Mouse (Mus musculus) layer of hippocampus, postnatal 10 days (tissue): ENCODE results near the gene Tfpt. TPM values are rescaled to one million over a fixed set of nuclear protein-coding genes. Genes with fewer than 3 reads are reported as not detected.
"Not testable (repeated sequence)": the region's sequence is repeated elsewhere in the genome, so short reads cannot be mapped to it uniquely, and the experiment has no call there.

ENCODE experiments used
- DNase-seq, 2 experiments: peaks; one replicate each; pipeline ENCODE4 v3.0.0; 2021; ENCODE audit warnings: low spot score in 2 of 2
- microRNA-seq, 2 experiments: library from miRNA; unstranded; fragments of <30 nt; microRNA quantifications; one replicate each; pipeline ENCODE4 v1.2.0; 2021
- total RNA-seq, 2 experiments: library from RNA; stranded (reverse); gene quantifications; 2 replicates each; pipeline ENCODE4 v1.2.3; 2021

Tfpt gene
- total RNA-seq, 2 experiments from 2014 or later: 34.4 to 42.6 TPM

DNA sequence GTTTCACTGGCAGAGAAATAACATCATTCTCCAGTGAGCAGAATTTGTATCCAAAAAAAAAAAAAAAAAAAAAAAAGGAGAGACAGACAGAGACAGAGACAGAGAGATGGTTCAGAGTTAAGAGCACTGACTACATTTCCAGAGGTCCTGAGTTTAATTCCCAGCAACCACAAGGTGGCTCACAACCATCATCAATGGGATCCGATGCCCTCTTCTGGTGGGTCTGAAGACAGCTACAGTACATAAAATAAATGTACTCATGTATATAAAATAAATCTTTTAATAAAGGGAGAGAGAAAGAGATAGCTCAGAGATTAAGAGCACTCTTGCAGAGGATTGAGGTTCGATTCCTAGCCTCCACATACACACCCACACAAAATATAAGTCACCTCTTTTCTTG is 51.5 kb downstream of the Tfpt start:
- DNase-seq: no peak

DNA sequence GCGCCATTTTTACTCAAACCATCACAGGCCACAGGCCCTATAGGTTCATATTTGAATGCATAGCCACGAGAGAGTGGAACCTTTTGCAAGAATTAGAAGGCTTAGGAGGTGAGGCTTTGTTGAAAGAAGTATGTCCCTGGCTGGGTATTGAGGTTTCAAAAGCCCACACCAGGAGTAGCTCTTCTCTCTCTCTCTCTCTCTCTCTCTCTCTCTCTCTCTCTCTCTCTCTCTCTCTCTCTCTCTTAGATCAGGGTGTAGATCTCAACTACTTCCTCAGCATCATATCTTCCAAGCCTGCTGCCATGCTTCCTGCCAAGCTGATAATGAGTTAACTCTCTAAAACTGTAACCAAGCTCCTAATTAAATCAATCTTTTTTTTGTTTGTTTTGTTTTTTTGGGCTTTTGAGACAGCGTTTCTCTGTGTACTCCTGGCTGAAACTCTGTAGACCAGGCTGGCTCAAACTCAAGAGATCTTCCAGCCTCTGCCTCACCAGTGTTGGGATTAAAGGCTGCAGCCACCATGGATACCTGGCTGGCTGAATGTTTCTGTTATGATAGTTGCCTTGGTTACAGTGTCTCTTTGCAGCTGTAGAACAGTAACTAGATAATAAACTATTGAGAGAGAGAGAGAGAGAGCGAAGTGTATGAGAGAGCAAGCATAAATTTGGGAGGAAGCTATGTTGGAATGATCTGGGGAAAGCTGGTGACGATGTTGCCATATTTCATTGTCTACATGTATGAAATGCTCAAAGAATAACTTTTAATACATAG is 53.2 kb downstream of the Tfpt start:
- no peak for DNase-seq

- peak; percentile 20 to 50 for DNase-seq
Measured at GRCm38 (mm10) chr7:3574216-3574615, 55.5 kb downstream of the Tfpt start.

GRCm38 (mm10) chr7:3571847-3572246 is 57.9 kb downstream of the Tfpt start:
- DNase-seq: no peak

GRCm38 (mm10) chr7:3570580-3570979 is 59.1 kb downstream of the Tfpt start:
- DNase-seq: not testable (repeated sequence)

Small RNA genes within 50 kb of the gene (microRNA-seq; reads per million reads assigned to microRNA genes)
- 0 reads per million in 2 experiments for gene Gm25100
- 5.6 to 6.1 reads per million in 2 experiments for gene Mir3572

Other genes with a start within 250 kb of the Tfpt start
- gene Cacng8, start 239.2 kb downstream of the Tfpt start, total RNA-seq: 100 to 1,000 TPM; 294 to 302 TPM
- 1 to 10 TPM in 1 of 2 experiments, under 1 TPM in 1; 0.56 to 1.2 TPM for gene Cacng6, start 205.7 kb downstream of the Tfpt start, total RNA-seq
- not detected for gene Tarm1, start 127.3 kb downstream of the Tfpt start, total RNA-seq
- 1 to 10 TPM in 1 of 2 experiments, under 1 TPM in 1; 0.74 to 1.2 TPM for gene Oscar, start 13.8 kb downstream of the Tfpt start, total RNA-seq
- 100 to 1,000 TPM; 531 to 596 TPM for gene Ndufa3, start 12.6 kb downstream of the Tfpt start, total RNA-seq
- gene Prpf31, start 56 bp upstream of the Tfpt start, total RNA-seq: 10 to 100 TPM; 59.7 to 59.9 TPM
- gene Cnot3, start 15.3 kb upstream of the Tfpt start, total RNA-seq: 10 to 100 TPM; 54.5 to 57.5 TPM
- gene Leng1, start 35.9 kb upstream of the Tfpt start, total RNA-seq: 1 to 10 TPM; 6.1 to 7.3 TPM
- gene Tmc4, start 47.6 kb upstream of the Tfpt start, total RNA-seq: 1 to 10 TPM; 5.0 to 6.0 TPM
- gene Tsen34, start 62.9 kb upstream of the Tfpt start, total RNA-seq: 10 to 100 TPM; 85.9 to 97.3 TPM
- gene Mboat7, start 63.6 kb upstream of the Tfpt start, total RNA-seq: 100 to 1,000 TPM; 142 to 146 TPM
- gene Rps9, start 74.1 kb upstream of the Tfpt start, total RNA-seq: 100 to 1,000 TPM; 554 to 633 TPM
- gene Pirb, start 90.5 kb upstream of the Tfpt start, total RNA-seq: under 1 TPM in 1 of 2 experiments, not detected in 1; 0.14 TPM
- gene Gm15448, start 195.8 kb upstream of the Tfpt start, total RNA-seq: not detected
- under 1 TPM in 1 of 2 experiments, not detected in 1; 0.25 TPM for gene Pira2, start 215.1 kb upstream of the Tfpt start, total RNA-seq